Mouse (Mus musculus): ENCODE measurements at regions not wholly inside any gene's neighbourhood (a gene's known extent, or its start where the extent isn't known, plus 50 kb on each side); places are given as distances from the start of the nearest gene placed in this dataset.

DNA sequence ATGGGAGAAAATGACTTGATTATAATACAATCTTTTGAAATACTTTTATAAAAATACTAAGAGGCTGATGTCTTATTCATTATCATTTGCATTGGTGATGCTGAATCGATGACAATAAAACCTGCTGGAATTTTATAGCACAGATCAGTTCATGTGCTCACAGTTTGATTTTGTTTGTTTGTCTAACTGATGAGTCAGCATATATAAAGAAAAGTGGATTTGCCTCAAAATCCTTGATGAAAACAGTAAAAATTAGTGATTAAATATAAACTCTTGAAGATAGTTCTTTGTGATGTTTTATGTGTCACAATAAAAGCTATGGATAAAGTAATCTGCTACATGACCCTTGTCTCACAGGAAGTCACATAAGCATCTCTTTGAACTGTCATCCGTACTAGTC lies 210.9 kb downstream of the Psat1 start:
- TF ChIP-seq POLR2A (IDR thresholded peaks at IDR 0.05; ENCODE audit: insufficient read depth, low read depth, low read length) = no peak
- no peak for TF ChIP-seq CTCF (IDR thresholded peaks at IDR 0.05)
- TF ChIP-seq EP300 (IDR thresholded peaks at IDR 0.05; ENCODE audit: insufficient read depth, low read depth, low read length) = no peak
